Mouse (Mus musculus) ES-E14 (cell line): ENCODE results near the gene Myl7.

Experiments used
- CHD2 ChIP-seq: IDR thresholded peaks from 2 replicates; pipeline ENCODE4 v1.6.1; 2014; ENCODE audit warnings: mild to moderate bottlenecking, low read depth, low read length, inconsistent platforms
- MAFK ChIP-seq: IDR thresholded peaks from 2 replicates; pipeline ENCODE4 v1.6.1; 2014; ENCODE audit warnings: mild to moderate bottlenecking, low read depth, low read length, inconsistent platforms; ENCODE audit not compliant: insufficient read depth
- ZNF384 ChIP-seq: IDR thresholded peaks from 2 replicates; pipeline ENCODE4 v1.6.1; 2012; ENCODE audit warnings: low read depth, low read length, inconsistent platforms

GRCm38 (mm10) chr11:5920323-5920960, 21.9 kb upstream of the Myl7 start:
- TF ChIP-seq CHD2 (no peak), ZNF384 (no peak), MAFK (no peak)
